Mouse (Mus musculus) heart, embryonic 10.5 days (tissue): Measurements from ENCODE around the gene Muc3a. TPM values are rescaled to one million over a fixed set of nuclear protein-coding genes. Genes with fewer than 3 reads are reported as not detected.
A peak's percentile ranks its signal among the peaks of the same experiment; 100 is the strongest.

Source experiments
- DNase-seq: peaks from one replicate; pipeline ENCODE4 v3.0.0-alpha.2; 2017; ENCODE audit warnings: low spot score
- H3K27ac ChIP-seq: fragments of 300-500 bp; sonication (generic); 2 replicates; pipeline ENCODE4 v1.5.1; 2016; ENCODE audit warnings: mild to moderate bottlenecking
- H3K27me3 ChIP-seq: fragments of 300-500 bp; sonication (generic); 2 replicates; pipeline ENCODE4 v1.6.1; 2016; ENCODE audit warnings: mild to moderate bottlenecking; ENCODE audit not compliant: poor library complexity, insufficient read depth, severe bottlenecking
- H3K36me3 ChIP-seq: fragments of 300-500 bp; sonication (generic); 2 replicates; pipeline ENCODE4 v1.6.1; 2016; ENCODE audit warnings: mild to moderate bottlenecking, moderate library complexity
- H3K4me1 ChIP-seq: fragments of 300-500 bp; sonication (generic); 2 replicates; pipeline ENCODE4 v1.6.1; 2016; ENCODE audit warnings: mild to moderate bottlenecking
- H3K4me3 ChIP-seq: fragments of 300-500 bp; sonication (generic); 2 replicates; pipeline ENCODE4 v1.5.1; 2016; ENCODE audit warnings: mild to moderate bottlenecking, moderate library complexity
- H3K9me3 ChIP-seq: fragments of 300-500 bp; sonication (generic); 2 replicates; pipeline ENCODE4 v1.6.1; 2016; ENCODE audit warnings: mild to moderate bottlenecking, moderate library complexity
- WGBS: fragments of 180-500 bp; shearing (Covaris S2); methylation state at CpG from one replicate; pipeline ENCODE4 v1.1.7; 2016; 5-methylcytosine and 5-hydroxymethylcytosine counted together
- polyA plus RNA-seq: library from polyadenylated mRNA; unstranded; fragments of >200 nt; fragmentation: Nextera tagmentation; extraction: Ambion mirVana; gene quantifications from 2 replicates; pipeline ENCODE4 v1.2.1, GENCODE M21; 2016

The Muc3a gene
- polyA plus RNA-seq = 0.40 and 0.83 TPM in 2 replicates

GRCm38 (mm10) chr5:137212289-137212688 is at the start of gene Muc3a:
Gene Muc3a, minus strand, starts transcription at chr5:137212389.
- H3K27ac ChIP-seq = no peak within 1 kb of the TSS
- no peaks in the 10 kb centered on the region for H3K9me3 ChIP-seq
- no peak within 1 kb of the TSS for H3K4me3 ChIP-seq
- peaks cover 15% of the 10 kb centered on the region for H3K4me1 ChIP-seq
- 42% methylated on average over 2 of the region's 2 CpGs for WGBS
- no peaks in the 10 kb centered on the region for H3K36me3 ChIP-seq
- no peak for DNase-seq
- peaks cover 18% of the 10 kb centered on the region; the same call in 1 of the 2 replicates for H3K27me3 ChIP-seq

- no peak for DNase-seq
- peaks cover 15% of the 10 kb centered on the region for H3K4me1 ChIP-seq
- H3K27ac ChIP-seq = no peak overlapping the region
- H3K27me3 ChIP-seq = peaks cover 21% of the 10 kb centered on the region; the same call in 1 of the 2 replicates
- no peak overlapping the region for H3K4me3 ChIP-seq
- WGBS = 11% methylated on average over 17 of the region's 17 CpGs
- no peaks in the 10 kb centered on the region for H3K9me3 ChIP-seq
- no peaks in the 10 kb centered on the region for H3K36me3 ChIP-seq
Observed at GRCm38 (mm10) chr5:137211114-137211829, 917 bp downstream of the Muc3a start.

DNA sequence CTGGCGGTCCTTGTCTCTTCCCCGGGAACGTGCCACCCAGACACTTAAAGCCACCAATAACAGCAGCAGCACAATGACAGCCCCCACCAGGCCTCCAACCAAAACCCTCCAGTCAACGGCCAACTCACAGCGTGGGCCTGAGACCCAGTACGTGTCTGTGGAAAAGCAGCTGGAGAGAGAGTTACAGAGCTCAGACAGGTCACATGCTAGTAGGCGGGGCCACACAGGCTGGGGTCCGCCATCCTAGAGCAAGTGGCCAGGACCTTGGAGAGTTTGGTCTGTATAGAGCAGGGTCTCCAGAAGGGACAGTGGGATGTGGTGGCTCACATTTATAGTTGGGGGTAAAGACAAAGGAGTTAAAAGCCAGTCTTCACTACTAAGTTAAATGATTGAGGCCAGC is 1.5 kb downstream of the Muc3a start:
- peaks cover 15% of the 10 kb centered on the region for H3K4me1 ChIP-seq
- WGBS = 59% methylated on average over 8 of the region's 8 CpGs
- no peaks in the 10 kb centered on the region for H3K36me3 ChIP-seq
- DNase-seq = no peak
- H3K27ac ChIP-seq = no peak overlapping the region
- peaks cover 21% of the 10 kb centered on the region; the same call in 1 of the 2 replicates for H3K27me3 ChIP-seq
- no peaks in the 10 kb centered on the region for H3K9me3 ChIP-seq
- H3K4me3 ChIP-seq = no peak overlapping the region

GRCm38 (mm10) chr5:137205301-137205700 is 6.9 kb downstream of the Muc3a start:
- WGBS = 77% methylated on average over 3 of the region's 3 CpGs
- Histone ChIP-seq H3K9me3 (no peaks in the 10 kb centered on the region), H3K36me3 (no peaks in the 10 kb centered on the region), H3K4me1 (no peaks in the 10 kb centered on the region), H3K27ac (no peak overlapping the region), H3K27me3 (peaks cover 21% of the 10 kb centered on the region; the same call in 1 of the 2 replicates), H3K4me3 (no peak overlapping the region)
- DNase-seq = no peak

DNA sequence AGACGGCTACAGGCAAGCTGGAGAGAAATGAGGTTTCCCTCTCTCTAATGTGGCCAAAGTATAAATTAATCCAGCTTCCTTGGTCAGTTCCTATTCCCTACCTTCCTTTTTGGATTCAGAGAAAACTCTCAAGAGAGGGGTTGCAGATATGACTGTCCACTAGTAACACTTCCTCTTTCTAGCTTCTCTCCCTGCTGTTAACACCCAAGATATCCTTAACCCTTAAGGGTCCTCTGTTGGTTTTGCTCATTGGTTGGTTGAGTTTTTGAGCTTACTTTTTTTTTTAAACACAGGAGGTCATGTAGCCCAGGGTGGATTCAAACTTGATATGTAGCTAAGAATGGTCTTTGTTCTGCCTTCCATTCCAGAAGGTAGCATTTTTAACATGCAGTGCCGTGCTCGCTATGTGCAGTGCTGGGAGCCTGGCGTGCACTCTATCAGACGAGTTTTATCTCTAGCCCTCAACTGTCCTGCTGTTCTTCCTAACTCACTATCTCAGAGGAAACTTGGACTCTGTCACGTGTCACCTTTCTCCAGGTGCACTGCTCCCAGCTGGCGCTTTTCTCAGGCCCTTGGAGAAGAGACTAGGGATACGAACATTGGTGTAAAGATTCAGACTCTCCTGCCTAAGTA is 17.6 kb downstream of the Muc3a start:
- Histone ChIP-seq H3K27ac (no peak overlapping the region), H3K4me3 (no peak overlapping the region), H3K36me3 (no peaks in the 10 kb centered on the region), H3K4me1 (0 out of 2 replicates have a peak, but pooled peaks cover 3% of the 10 kb centered on the region), H3K9me3 (no peaks in the 10 kb centered on the region), H3K27me3 (peaks cover 9% of the 10 kb centered on the region; the same call in 1 of the 2 replicates)
- no peak for DNase-seq
- WGBS = 36% methylated on average over 8 of the region's 8 CpGs

GRCm38 (mm10) chr5:137193279-137193952 is 18.8 kb downstream of the Muc3a start:
- H3K4me3 ChIP-seq = no peak overlapping the region
- H3K27ac ChIP-seq = no peak overlapping the region
- H3K27me3 ChIP-seq = peaks cover 13% of the 10 kb centered on the region; the same call in 1 of the 2 replicates
- WGBS = 70% methylated on average over 8 of the region's 8 CpGs
- no peaks in the 10 kb centered on the region for H3K36me3 ChIP-seq
- DNase-seq = no peak
- H3K9me3 ChIP-seq = no peaks in the 10 kb centered on the region
- peaks cover 7% of the 10 kb centered on the region; the same call in 1 of the 2 replicates for H3K4me1 ChIP-seq

DNA sequence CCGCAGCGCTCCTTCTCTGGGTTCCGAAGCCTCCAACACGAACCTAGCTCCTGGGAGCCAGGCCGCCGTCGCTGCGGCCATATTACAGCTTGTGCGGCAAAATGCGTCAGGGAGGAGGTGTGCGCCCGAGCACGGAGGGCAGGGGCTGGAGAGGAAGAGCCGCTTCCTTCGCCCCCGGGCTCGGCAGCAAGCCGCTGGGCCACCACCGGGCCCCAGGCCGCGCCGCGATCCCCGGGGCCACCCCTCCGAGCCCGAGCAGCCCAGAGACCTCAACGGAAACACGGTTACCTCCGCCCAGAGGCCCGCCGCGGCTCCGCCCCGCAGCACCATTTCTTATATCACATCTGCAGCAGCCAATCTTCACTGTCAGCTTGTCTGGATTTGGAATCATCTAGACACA is 22.9 kb downstream of the Muc3a start:
- 2% methylated on average over 33 of the region's 34 CpGs for WGBS
- no peaks in the 10 kb centered on the region for H3K36me3 ChIP-seq
- peaks cover 13% of the 10 kb centered on the region; the same call in 1 of the 2 replicates for H3K27me3 ChIP-seq
- H3K9me3 ChIP-seq = no peaks in the 10 kb centered on the region
- peak overlapping the region; percentile 68 for H3K4me3 ChIP-seq
- peak overlapping the region; percentile 86 for H3K27ac ChIP-seq
- peaks cover 4% of the 10 kb centered on the region; the same call in 1 of the 2 replicates for H3K4me1 ChIP-seq
- no peak for DNase-seq

GRCm38 (mm10) chr5:137185362-137185761 is 26.8 kb downstream of the Muc3a start:
- peaks cover 10% of the 10 kb centered on the region; the same call in 1 of the 2 replicates for H3K27me3 ChIP-seq
- no peak for DNase-seq
- no peak overlapping the region for H3K27ac ChIP-seq
- H3K36me3 ChIP-seq = no peaks in the 10 kb centered on the region
- no peaks in the 10 kb centered on the region for H3K9me3 ChIP-seq
- peaks cover 4% of the 10 kb centered on the region; the same call in 1 of the 2 replicates for H3K4me1 ChIP-seq
- whole genome bisulfite sequencing = 84% methylated on average over 8 of the region's 8 CpGs
- no peak overlapping the region for H3K4me3 ChIP-seq

DNA sequence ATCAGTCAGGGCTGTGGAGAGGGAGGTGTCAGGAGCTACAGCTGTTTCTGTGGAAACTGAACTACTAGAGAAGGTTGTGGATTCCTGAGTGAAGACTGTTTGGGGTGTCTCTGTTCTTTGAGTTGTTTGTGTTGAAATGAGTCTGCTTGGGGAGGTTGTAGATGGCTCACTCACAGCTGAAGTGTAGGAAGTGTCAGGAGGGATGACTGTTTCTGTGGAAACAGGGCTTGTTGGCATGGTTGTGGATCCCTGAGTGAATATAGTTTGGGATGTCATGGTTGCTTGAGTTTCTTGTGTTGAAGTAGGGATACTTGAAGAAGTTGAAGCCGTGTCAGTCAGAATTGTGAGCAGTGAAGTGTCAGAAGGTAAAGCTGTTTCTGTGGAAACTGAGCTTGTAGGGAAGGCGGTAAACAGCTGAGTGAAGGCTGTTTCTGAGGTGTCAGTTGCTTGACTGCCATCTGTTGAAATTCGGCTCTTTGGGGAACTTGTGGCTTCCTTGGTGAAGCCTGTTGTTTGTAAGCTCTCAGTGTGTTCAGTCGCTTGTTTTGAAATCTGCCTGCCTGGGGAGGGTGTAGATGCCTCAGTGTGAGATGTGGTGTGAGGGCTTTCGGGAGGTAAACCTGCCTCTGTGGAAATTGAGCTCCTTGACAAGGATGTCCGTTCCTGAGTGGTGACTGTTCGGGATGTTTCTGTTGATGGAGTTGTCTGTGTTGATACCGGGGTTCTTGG is 32.4 kb downstream of the Muc3a start:
- Histone ChIP-seq H3K27me3 (no peaks in the 10 kb centered on the region; the same call in 1 of the 2 replicates), H3K4me3 (no peak overlapping the region), H3K9me3 (no peaks in the 10 kb centered on the region), H3K36me3 (no peaks in the 10 kb centered on the region), H3K27ac (no peak overlapping the region), H3K4me1 (no peaks in the 10 kb centered on the region)
- DNase-seq = no peak
- WGBS = 68% methylated on average over 8 of the region's 8 CpGs

DNA sequence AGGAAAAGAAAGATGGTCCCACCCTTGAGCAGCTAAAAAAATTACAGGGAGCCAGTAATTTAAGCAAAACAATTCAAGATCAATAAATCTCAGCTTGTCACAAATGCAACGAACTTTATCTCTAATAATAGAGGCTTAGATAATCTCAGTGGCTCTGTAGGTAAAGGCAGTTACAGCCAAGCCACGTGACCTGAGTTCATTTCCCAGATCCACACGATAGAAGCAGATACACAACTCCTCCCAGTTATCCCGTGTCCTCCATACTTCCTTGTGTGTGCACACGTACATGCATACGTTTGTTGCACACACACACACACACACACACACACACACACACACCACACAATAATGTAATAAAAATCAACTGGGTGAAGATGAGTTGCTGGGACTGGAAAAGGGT is 38.2 kb downstream of the Muc3a start:
- H3K36me3 ChIP-seq = no peaks in the 10 kb centered on the region
- no peak overlapping the region for H3K27ac ChIP-seq
- no peaks in the 10 kb centered on the region for H3K9me3 ChIP-seq
- H3K4me3 ChIP-seq = no peak overlapping the region
- DNase-seq = no peak
- no peaks in the 10 kb centered on the region for H3K4me1 ChIP-seq
- 72% methylated on average over 6 of the region's 6 CpGs for WGBS
- peaks cover 6% of the 10 kb centered on the region; the same call in 1 of the 2 replicates for H3K27me3 ChIP-seq

GRCm38 (mm10) chr5:137172591-137172990 is 39.6 kb downstream of the Muc3a start:
- no peaks in the 10 kb centered on the region for H3K4me1 ChIP-seq
- 10% methylated on average over 1 of the region's 1 CpGs for WGBS
- no peak for DNase-seq

GRCm38 (mm10) chr5:137171478-137171877 is 40.7 kb downstream of the Muc3a start:
- no peaks in the 10 kb centered on the region for H3K4me1 ChIP-seq
- no peak for DNase-seq
- H3K9me3 ChIP-seq = no peaks in the 10 kb centered on the region
- H3K27me3 ChIP-seq = peaks cover 14% of the 10 kb centered on the region
- H3K4me3 ChIP-seq = no peak overlapping the region
- WGBS = 70% methylated on average over 7 of the region's 7 CpGs
- H3K27ac ChIP-seq = no peak overlapping the region
- no peaks in the 10 kb centered on the region for H3K36me3 ChIP-seq

More at GRCm38 (mm10) chr5:137172591-137172990, 39.6 kb downstream of the Muc3a start:
- Histone ChIP-seq H3K27me3 (peaks cover 7% of the 10 kb centered on the region; the same call in 1 of the 2 replicates), H3K27ac (no peak overlapping the region), H3K36me3 (no peaks in the 10 kb centered on the region), H3K9me3 (no peaks in the 10 kb centered on the region), H3K4me3 (no peak overlapping the region)
